Mouse (Mus musculus) embryonic stem cell, embryonic (primary cell): ENCODE measurements around the gene Pigt.

ENCODE experiments used
- CTCF ChIA-PET, 4 experiments: fragments of 300-600 bp in 2 of 4; fragments of 350-600 bp in 2 of 4; sonication (Branson Sonifier 250); formaldehyde crosslinking; loops; one replicate each; lab custom pipeline; 2022; ENCODE audit warnings: inconsistent platforms in 2 of 4; lab: Charles Lee
- POLR2A ChIA-PET, 4 experiments: fragments of 300-600 bp in 2 of 4; fragments of 350-600 bp in 2 of 4; sonication (Branson Sonifier 250); formaldehyde crosslinking; loops; one replicate each; lab custom pipeline; 2022; ENCODE audit warnings: antibody characterized with exemption in 4 of 4, inconsistent platforms in 1 of 4; lab: Charles Lee

Gene Pigt

DNA sequence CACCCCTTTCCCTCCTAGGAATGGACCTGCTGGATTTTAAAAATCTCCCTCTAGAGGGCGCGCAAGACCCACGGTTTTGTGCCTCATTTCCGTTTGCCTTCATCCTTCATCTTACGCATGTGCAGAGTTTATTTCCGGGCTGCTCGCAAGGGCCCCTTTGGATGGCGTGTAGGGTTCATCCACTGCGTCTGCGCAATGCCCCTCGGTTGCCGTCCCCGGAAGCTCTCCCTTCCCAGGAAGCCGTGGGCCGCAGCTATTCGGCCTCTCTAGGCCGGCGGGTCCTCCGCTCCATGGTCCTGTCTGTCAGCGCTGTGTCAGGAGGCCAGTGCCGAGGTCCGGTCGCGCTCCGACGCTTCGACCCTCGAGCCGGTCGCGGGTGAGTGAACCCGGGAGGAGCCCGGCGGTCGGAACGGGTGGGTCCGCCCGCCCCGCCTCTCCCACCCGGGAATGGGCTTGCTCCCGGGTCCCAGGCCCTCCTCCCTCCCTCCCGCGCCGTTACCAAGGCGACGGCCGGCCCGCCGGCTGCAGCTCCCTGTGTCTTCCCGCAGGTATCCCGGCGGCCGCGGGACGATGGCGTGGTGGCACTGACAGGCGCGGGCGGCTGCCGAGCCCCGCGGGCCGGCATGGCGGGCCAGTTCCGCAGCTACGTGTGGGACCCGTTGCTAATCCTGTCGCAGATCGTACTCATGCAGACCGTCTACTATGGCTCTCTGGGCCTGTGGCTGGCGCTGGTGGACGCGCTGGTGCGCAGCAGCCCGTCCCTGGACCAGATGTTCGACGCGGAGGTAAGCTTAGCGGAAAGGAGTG, 36.4 kb upstream of the Pigt start, which contains the start of gene Gm20458:
TSS of gene Gm20458 (plus strand) at position 223 of the 807 bp plus-strand sequence.
- ChIA-PET CTCF (interaction anchor here (0.6 to 3.1 kb wide), 61 partner anchors 9 to 406 kb away, joined by 3 to 58 read pairs (median 4); partner anchors contain the start of genes Sdc4 (in 2 of the 4), Slpi (in 2 of the 4), Trp53tg5 (in 1 of the 4) and Wfdc10 (in 1 of the 4)), POLR2A (interaction anchor here (0.5 to 36.5 kb wide), 56 partner anchors 9 to 450 kb away, joined by 3 to 985 read pairs (median 5); partner anchors contain the start of genes Sdc4 (in 4 of the 4), Acot8 (in 2 of the 4), Pigt (in 2 of the 4) and Zswim3 (in 2 of the 4))

DNA sequence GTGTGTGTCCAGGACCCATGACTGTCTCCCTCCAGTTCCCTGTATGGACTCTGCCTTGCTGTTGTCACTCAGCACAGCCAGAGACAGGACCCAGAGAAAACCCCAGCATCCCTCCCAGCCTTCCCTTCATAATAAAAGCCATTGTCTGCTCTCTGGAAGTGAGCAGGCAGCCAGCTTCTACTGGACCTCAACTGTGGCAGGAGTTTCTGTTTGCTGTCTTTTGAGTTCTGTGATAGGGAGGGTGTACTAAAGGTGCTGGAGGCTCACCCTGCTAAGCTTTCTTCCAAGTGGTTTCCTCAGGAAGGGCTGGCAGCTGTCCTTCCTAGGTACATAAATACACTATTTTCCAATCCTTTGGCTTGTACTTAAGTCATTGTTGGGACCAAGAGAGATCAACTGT, 32.2 kb upstream of the Pigt start:
- ChIA-PET POLR2A (interaction anchor here in 3 of 4 experiments (0.6 to 2.3 kb wide), 7 partner anchors 9 to 31 kb away, joined by 3 to 9 read pairs (median 4); partner anchors contain the start of genes Sdc4 (in 1 of the 3) and Trp53tg5 (in 1 of the 3)), CTCF (interaction anchor here in 1 of 4 experiments (1.1 kb wide), 1 partner anchor 48 kb away, joined by 3 read pairs; no protein-coding TSS in a partner anchor)

DNA sequence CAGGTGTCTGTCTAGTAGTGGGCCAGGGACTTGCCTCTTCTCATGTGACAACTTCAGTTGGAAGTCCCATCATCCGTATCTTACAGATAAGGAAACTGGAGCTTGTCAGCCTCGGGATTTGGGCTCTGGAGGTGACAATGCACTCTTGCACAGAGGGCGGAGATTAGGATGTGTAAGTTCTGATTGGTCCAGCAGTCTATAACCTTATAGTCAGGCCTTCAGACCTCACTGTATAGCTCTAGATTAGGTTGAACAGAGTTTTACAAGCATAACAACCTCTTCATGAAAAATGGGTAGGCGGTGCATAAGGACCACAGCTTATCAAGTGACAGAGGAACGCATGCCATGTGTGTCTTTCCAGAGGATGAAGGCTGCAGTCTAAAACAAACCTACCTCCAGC, 30.5 kb upstream of the Pigt start:
- ChIA-PET POLR2A (interaction anchor here in 3 of 4 experiments (0.8 to 2.9 kb wide), 13 partner anchors 8 to 63 kb away, joined by 3 to 14 read pairs (median 4); partner anchors contain the start of genes Sys1 (in 2 of the 3) and Sdc4 (in 1 of the 3)), CTCF (interaction anchor here in 2 of 4 experiments (0.6 to 1.0 kb wide), 4 partner anchors 38 to 1499 kb away, joined by 3 to 9 read pairs (median 6); no protein-coding TSS in a partner anchor)

DNA sequence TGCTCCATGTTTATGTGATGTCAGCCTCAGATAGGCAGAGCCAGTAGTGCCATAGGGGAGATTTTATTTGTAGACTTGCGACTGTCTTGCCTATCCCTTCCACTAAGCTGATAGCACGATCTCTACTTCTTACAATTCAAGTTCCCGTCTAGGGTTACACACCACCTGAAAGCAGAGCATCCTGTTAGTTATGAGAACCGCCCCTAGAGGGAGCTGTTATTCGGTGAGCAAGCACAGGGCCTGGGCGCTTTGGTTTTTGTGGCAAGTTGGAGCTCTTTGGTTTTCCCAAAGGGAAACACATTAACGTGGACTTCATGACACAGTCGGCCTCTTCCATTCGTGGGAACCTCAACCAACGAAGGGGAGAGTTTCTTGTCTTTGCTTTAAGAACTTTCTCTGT, 27.1 kb upstream of the Pigt start:
- CTCF ChIA-PET, result interaction anchor here (0.5 to 2.6 kb wide), 97 partner anchors 9 to 906 kb away, joined by 3 to 58 read pairs (median 4); partner anchors contain the start of genes Gm20458 (in 4 of the 4), Eppin (in 2 of the 4), Sdc4 (in 2 of the 4) and Slpi (in 2 of the 4)
- POLR2A ChIA-PET, result interaction anchor here (0.5 to 2.5 kb wide), 47 partner anchors 9 to 284 kb away, joined by 3 to 27 read pairs (median 4); partner anchors contain the start of genes Gm20458 (in 4 of the 4), Sdc4 (in 2 of the 4), Sys1 (in 2 of the 4) and Pigt (in 1 of the 4)

DNA sequence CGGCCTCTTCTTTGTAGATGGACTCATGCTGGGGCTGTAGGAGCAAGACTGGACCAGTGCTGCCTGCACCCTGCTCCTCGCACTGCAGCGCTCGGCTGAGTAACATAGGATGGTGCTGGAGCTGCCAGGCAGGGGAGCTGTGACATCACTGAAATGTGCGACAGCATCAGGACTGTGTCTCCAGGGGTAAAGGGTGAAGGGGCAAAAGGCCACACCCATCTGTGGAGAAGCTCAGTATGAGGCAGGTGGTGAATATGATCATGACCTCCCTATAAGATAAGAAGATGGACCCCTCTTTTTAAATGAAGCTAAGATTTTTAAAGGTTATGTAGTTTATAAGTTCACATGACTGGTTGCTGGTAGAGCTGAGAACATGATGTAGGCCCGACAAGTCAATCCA, 23.7 kb upstream of the Pigt start, which contains the start of gene Trp53tg5:
TSS of gene Trp53tg5 (minus strand) at position 101 of the 400 bp plus-strand sequence.
- ChIA-PET POLR2A (interaction anchor here in 2 of 4 experiments (0.8 to 1.3 kb wide), 5 partner anchors 9 to 30 kb away, joined by 3 to 5 read pairs (median 4); partner anchors contain the start of genes Gm20458 (in 1 of the 2) and Sys1 (in 1 of the 2)), CTCF (interaction anchor here in 3 of 4 experiments (0.5 to 1.6 kb wide), 3 partner anchors 13 to 75 kb away, joined by 3 to 20 read pairs (median 4); partner anchors contain the start of gene Gm20458 (in 1 of the 3))

DNA sequence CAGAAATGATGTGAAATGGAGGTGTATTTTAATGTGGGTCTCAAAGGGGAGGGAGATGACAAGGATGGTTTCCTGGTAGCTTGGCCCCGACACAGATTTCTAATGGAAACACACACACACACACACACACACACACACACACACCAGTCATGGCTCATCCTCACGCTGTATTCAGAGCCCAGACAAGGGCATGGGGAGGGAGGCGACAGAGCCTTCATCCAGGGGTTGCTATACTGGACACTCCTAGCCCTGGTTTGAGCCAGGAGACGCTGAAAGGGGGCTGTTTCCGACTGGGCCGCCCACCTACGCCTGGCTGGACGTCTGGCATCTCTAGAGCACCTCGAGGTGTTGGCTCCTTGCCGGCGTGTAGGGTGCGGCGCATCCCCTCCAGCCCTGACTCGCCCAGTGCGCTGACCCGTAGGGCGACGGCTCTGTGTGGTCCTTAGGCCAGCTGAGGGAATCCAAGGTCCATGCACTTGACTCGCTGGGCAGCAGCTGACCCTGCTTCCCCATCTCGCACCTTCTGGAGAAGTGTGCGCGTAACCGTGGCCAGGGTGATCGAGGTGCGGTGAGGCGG, 11.6 kb upstream of the Pigt start, which contains the start of gene Dbndd2:
TSS of gene Dbndd2 (plus strand) at position 426 of the 577 bp plus-strand sequence.
- ChIA-PET CTCF (interaction anchor here in 3 of 4 experiments (0.6 to 4.6 kb wide), 7 partner anchors 15 to 683 kb away, joined by 3 to 28 read pairs (median 5); no protein-coding TSS in a partner anchor), POLR2A (interaction anchor here in 3 of 4 experiments (1.0 to 4.2 kb wide), 7 partner anchors 21 to 45 kb away, joined by 3 to 18 read pairs (median 3); partner anchors contain the start of genes Sdc4 (in 2 of the 3) and Gm20458 (in 1 of the 3))

DNA sequence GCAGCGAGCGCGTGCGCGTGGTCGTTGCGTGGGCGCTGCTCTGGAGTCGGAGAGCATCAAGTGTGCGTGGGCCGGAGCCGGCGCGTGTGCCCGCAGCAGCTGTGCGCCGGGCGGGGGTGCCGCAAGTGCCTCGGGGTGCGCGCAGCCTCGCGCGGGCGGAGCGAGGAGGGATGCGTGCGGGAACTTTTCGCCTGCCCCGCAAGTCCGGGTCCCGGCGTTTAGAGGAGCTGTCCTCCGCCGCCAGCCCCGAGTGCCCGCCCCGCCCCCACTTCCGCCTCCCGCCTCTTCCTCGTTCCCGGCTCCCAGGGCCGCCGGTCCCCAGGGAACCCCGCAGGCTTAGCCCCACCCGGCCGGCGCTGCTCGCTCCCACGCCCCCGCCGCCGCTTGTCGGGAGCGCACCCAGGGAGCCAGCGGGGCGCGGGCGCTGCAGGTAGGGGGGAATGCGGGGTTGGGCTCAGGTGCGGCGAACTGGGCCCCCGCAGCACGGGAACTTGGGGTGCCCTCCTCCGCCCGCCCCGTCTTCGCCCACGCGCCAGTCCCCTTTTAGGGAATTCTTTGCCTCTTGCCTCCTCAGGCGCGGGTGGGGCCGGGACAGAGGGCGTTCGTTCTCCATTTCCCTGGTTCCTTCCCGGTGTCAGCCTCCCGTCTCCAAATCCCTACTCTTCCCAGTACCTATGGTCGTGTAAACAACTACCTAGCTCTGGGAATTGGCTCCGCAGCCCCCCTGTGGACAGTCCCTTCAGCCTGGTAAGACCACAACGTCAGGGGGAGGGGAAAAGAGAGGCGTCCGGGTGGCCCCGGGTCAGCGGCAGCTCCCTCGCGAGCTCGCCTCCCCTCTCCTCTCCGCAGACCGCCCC, 10.8 kb upstream of the Pigt start:
- ChIA-PET POLR2A (interaction anchor here in 3 of 4 experiments (0.5 to 4.2 kb wide), 17 partner anchors 11 to 333 kb away, joined by 3 to 18 read pairs (median 4); partner anchors contain the start of genes Pigt (in 2 of the 3), Sdc4 (in 2 of the 3) and Gm20458 (in 1 of the 3)), CTCF (interaction anchor here (0.6 to 4.6 kb wide), 13 partner anchors 12 to 266 kb away, joined by 3 to 28 read pairs (median 4); partner anchors contain the start of gene Gm20458 (in 1 of the 4))

DNA sequence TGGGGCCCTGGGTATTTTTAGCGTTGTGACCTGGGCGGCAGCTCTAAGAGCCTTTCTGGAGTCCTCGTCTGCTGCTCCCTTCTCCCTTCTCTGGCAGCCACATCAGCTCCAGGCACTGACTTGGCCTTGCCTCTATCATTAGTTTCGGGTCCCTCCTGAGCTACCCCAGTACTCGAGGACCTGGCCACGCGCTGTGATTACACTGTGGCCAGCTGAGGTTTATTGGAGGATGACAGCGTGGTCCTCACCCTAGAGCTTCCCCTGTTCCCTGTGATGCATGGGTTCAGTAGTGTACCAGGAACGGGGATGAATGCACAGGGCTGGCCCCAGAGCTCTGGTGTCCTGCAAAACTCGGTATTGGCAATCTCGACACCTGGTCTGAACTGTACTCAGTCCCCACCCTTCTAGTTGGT, 10.2 kb upstream of the Pigt start:
- ChIA-PET POLR2A (interaction anchor here in 3 of 4 experiments (0.6 to 4.2 kb wide), 18 partner anchors 10 to 317 kb away, joined by 3 to 18 read pairs (median 3); partner anchors contain the start of genes Gm20458 (in 2 of the 3), Pigt (in 2 of the 3), Sdc4 (in 2 of the 3) and Acot8 (in 1 of the 3)), CTCF (interaction anchor here (0.5 to 4.6 kb wide), 13 partner anchors 13 to 265 kb away, joined by 3 to 28 read pairs (median 4); partner anchors contain the start of gene Gm20458 (in 1 of the 4))

DNA sequence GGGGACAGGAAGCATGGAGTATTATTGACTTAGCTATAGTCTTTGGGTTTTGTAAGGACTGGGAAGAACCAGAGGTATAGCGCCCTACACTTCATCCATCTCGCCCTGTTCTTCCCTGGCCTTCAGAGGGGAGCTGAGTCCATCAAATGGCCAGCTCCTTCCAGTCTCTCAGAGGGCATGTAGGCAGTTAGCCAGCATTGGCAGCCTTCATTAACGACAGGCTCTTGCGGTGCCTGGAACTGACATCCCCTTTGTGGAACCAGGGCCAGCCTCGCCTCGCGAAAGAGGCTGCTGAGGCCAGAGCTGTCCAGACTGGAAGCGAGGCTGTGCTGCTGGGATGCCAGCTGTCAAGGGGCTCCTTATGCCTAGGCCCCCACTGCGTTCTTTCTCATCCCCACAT, 9.5 kb upstream of the Pigt start:
- POLR2A ChIA-PET, result interaction anchor here in 3 of 4 experiments (0.7 to 4.2 kb wide), 14 partner anchors 9 to 317 kb away, joined by 3 to 18 read pairs (median 3); partner anchors contain the start of genes Gm20458 (in 2 of the 3), Acot8 (in 1 of the 3), Pigt (in 1 of the 3) and Sdc4 (in 1 of the 3)
- CTCF ChIA-PET, result interaction anchor here in 3 of 4 experiments (1.0 to 4.6 kb wide), 7 partner anchors 17 to 98 kb away, joined by 3 to 28 read pairs (median 5); no protein-coding TSS in a partner anchor

DNA sequence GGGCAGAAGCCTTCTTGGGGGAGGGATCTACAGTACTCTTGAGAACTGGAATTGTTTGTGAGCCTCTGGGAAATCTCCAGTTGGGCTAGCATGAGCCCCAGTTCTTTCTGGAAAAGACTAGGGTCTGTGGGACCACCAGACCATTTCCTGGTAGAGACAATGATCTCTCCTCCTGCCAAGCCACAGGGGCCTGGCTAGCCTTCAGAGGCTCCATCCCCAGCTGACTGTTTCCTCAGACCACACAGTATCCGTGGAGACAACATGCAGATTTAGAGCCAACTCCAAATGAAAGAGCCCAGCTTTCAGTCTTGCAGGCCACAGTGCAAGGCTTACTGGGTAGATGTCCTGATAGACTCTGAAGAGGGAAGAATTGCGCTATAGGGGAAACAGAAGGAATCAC, 3.2 kb upstream of the Pigt start:
- ChIA-PET CTCF (interaction anchor here in 3 of 4 experiments (0.6 to 1.8 kb wide), 4 partner anchors 24 to 959 kb away, joined by 3 to 6 read pairs (median 3); no protein-coding TSS in a partner anchor), POLR2A (interaction anchor here in 2 of 4 experiments (0.7 to 2.8 kb wide), 7 partner anchors 8 to 51 kb away, joined by 3 to 10 read pairs (median 3); partner anchors contain the start of gene Sdc4 (in 2 of the 2))

DNA sequence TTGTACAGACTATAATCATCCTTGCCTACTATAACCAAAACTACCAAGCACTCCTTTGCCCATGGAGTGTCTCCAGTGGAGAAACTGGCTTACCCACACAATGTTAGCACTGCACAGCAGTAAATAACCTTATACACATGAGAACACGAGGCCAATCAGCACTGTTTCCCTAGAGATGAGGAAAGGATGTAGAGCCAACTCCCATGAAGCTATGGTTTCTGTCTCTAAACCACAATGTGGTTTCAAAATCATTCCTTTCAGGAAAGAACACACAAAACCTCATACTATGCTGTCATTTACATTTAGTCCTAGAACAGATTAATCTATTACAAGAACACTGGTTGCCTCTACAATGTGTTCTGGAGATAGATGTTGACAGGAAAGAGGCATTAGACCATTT, 989 bp upstream of the Pigt start:
- POLR2A ChIA-PET, result interaction anchor here in 3 of 4 experiments (0.9 to 2.9 kb wide), 12 partner anchors 9 to 79 kb away, joined by 3 to 9 read pairs (median 5); partner anchors contain the start of genes Gm20458 (in 1 of the 3), Sdc4 (in 1 of the 3), Sys1 (in 1 of the 3) and Wfdc2 (in 1 of the 3)

DNA sequence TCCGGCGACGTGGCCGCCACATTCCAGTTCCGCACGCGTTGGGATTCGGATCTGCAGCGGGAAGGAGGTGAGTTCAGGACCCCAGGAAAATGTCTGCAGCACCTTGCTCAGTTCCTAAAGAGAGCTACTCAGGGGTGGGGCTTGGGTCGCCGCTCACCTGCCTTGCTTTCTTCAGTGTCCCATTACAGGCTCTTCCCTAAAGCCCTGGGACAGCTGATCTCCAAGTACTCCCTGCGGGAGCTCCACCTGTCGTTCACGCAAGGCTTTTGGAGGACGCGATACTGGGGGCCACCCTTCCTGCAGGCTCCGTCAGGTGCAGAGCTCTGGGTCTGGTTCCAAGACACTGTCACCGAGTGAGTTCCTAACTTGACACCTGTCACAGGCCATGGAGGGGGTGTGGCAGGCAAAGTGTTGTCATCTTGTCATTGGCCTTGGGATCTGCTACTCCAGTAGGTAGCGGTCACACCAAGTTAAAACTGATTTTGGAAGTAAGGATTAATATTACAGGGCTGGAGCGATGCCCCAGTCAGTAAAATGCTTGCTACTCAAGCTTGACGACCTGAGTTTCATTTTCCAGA, 460 bp downstream of the Pigt start:
- POLR2A ChIA-PET, result interaction anchor here (0.6 to 2.9 kb wide), 27 partner anchors 9 to 427 kb away, joined by 3 to 20 read pairs (median 4); partner anchors contain the start of genes Gm20458 (in 2 of the 4), Sdc4 (in 2 of the 4), Stk4 (in 1 of the 4) and Tomm34 (in 1 of the 4)
- CTCF ChIA-PET, result interaction anchor here in 3 of 4 experiments (0.5 to 1.7 kb wide), 4 partner anchors 9 to 108 kb away, joined by 3 to 11 read pairs (median 4); no protein-coding TSS in a partner anchor

More for the DNA sequence above, 989 bp upstream of the Pigt start:
- CTCF ChIA-PET, result interaction anchor here in 2 of 4 experiments (1.4 to 1.7 kb wide), 2 partner anchors 26 to 106 kb away, joined by 3 to 11 read pairs; no protein-coding TSS in a partner anchor

DNA sequence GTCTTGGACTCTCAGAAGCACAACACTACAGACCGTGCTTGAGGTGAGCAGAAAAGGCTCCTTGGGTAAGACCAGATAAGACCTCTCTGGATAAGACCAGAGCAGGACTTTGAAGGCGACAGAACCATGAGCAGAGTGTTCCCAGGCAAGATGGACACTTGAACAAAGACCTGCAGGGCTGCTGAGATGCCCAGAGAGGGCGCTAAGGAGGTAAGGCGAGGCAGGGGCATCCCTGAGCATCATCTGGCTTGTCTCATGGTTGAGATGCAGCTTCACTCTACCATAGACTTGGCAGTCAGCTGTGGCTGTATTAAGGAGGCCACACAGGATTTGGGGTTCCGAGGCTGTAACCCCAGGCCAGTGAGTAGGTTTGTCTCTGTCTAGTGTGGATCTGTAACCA, 2.0 kb downstream of the Pigt start:
- POLR2A ChIA-PET, result interaction anchor here in 3 of 4 experiments (0.6 to 1.5 kb wide), 4 partner anchors 11 to 378 kb away, joined by 3 to 6 read pairs (median 4); partner anchors contain the start of gene Trp53tg5 (in 1 of the 3)

DNA sequence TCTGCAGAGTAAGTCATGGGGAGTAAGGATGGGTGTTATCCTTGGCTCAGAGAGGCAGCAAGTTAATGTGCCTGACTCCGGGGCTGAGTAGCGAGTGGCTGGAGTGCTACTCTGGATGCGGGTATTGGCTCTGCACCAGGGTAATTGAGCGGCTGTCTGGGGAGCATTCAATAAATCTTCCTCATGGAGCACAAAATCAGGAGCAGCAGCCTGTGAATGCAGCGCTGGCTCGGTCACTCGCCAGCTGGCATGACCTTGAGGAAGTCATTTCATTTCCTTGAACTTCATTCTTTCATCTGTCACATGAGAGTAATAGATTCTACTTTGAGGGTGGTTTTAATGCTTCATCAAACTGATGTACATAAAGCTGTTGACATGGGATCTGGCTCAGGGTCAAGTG, 3.2 kb downstream of the Pigt start:
- ChIA-PET POLR2A (interaction anchor here in 2 of 4 experiments (1.3 to 1.5 kb wide), 2 partner anchors 10 to 27 kb away, joined by 4 to 6 read pairs; partner anchors contain the start of gene Trp53tg5 (in 1 of the 2)), CTCF (interaction anchor here in 2 of 4 experiments (0.6 to 1.8 kb wide), 2 partner anchors 30 to 44 kb away, joined by 3 to 5 read pairs; partner anchors contain the start of gene Sys1 (in 1 of the 2))

More for the DNA sequence above, 2.0 kb downstream of the Pigt start:
- CTCF ChIA-PET, result interaction anchor here in 3 of 4 experiments (0.5 to 1.8 kb wide), 9 partner anchors 11 to 117 kb away, joined by 3 to 5 read pairs (median 3); no protein-coding TSS in a partner anchor
